Mouse (Mus musculus) embryonic facial prominence, embryonic 10.5 days (tissue): ENCODE data around the gene Ints12. TPM values are rescaled to one million over a fixed set of nuclear protein-coding genes. Genes with fewer than 3 reads are reported as not detected.

Experiments used
- DNase-seq: peaks from one replicate; pipeline ENCODE4 v3.0.0-alpha.2; 2017; ENCODE audit warnings: low spot score
- H3K27ac ChIP-seq: fragments of 300-500 bp; sonication (generic); replicated peaks from 2 replicates; pipeline ENCODE4 v1.5.1; 2016; ENCODE audit warnings: mild to moderate bottlenecking
- H3K27me3 ChIP-seq: fragments of 300-500 bp; sonication (generic); replicated peaks from 2 replicates; pipeline ENCODE4 v1.6.1; 2016; ENCODE audit warnings: low read depth, mild to moderate bottlenecking; ENCODE audit not compliant: poor library complexity, severe bottlenecking
- H3K36me3 ChIP-seq: fragments of 300-500 bp; sonication (generic); replicated peaks from 2 replicates; pipeline ENCODE4 v1.6.1; 2016; ENCODE audit warnings: mild to moderate bottlenecking, moderate library complexity
- H3K4me1 ChIP-seq: fragments of 300-500 bp; sonication (generic); 2 replicates; pipeline ENCODE4 v1.6.1; 2016
- H3K4me3 ChIP-seq: fragments of 300-500 bp; sonication (generic); 2 replicates; pipeline ENCODE4 v1.5.1; 2016; ENCODE audit warnings: mild to moderate bottlenecking, moderate library complexity
- H3K9me3 ChIP-seq: fragments of 300-500 bp; sonication (generic); 2 replicates; pipeline ENCODE4 v1.6.1; 2016; ENCODE audit warnings: mild to moderate bottlenecking
- WGBS: fragments of 180-500 bp; shearing (Covaris S2); methylation state at CpG from one replicate; pipeline ENCODE4 v1.1.7; 2016; 5-methylcytosine and 5-hydroxymethylcytosine counted together
- polyA plus RNA-seq: library from polyadenylated mRNA; unstranded; fragments of >200 nt; fragmentation: Nextera tagmentation; extraction: Ambion mirVana; gene quantifications from 2 replicates; pipeline ENCODE4 v1.2.1, GENCODE M21; 2016

Gene Ints12
- polyA plus RNA-seq, 1 experiment from 2014 or later = 22.5 TPM

DNA sequence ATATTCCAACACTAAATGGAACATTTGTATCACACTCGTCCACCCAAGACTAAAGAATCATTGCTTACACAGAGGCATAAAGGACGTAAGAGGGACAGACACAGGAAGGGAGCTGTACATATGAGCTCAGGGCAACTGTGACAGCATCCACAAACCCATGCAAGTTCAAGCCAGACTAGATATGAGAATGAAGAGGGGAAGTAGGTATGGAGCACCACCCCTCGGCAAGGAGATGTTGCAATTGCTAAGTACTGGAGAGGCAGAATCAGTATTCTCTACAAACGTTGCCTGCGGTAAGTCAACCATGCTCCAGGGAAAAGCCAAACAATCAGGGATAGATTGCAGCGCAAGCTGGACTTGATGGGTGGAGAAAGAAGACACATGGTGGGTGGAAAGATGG, 62.0 kb downstream of the Ints12 start:
- Histone ChIP-seq H3K4me1 (no peaks in the 10 kb centered on the region), H3K36me3 (no peaks in the 10 kb centered on the region), H3K27ac (no peak overlapping the region), H3K27me3 (no peaks in the 10 kb centered on the region), H3K9me3 (no peaks in the 10 kb centered on the region), H3K4me3 (no peak overlapping the region)
- no peak for DNase-seq
- WGBS = 86% methylated on average over 6 of the region's 6 CpGs

DNA sequence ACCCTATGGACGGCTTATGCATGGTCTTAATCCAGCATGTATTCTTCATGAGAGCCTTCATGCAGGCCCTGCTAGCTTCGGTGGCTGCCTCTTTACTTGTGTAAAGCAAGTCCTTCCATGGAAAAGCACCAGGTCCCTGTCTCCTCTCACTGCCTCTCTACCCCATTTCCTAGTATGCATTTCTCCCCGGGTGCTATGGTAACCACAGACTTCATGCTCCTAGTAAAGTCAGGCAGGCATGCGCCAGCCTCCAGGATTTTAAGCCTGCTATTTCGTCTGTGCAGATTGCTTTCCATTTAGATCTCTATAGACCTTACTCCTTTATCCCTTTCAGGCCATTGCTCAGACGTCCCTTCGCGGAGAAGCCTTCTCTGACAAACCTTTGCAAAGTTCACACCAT, 63.0 kb downstream of the Ints12 start:
- H3K36me3 ChIP-seq = no peaks in the 10 kb centered on the region
- no peaks in the 10 kb centered on the region for H3K4me1 ChIP-seq
- no peaks in the 10 kb centered on the region for H3K27me3 ChIP-seq
- no peaks in the 10 kb centered on the region for H3K9me3 ChIP-seq
- H3K4me3 ChIP-seq = no peak overlapping the region
- no peak overlapping the region for H3K27ac ChIP-seq
- DNase-seq = no peak
- 82% methylated on average over 8 of the region's 8 CpGs for WGBS

DNA sequence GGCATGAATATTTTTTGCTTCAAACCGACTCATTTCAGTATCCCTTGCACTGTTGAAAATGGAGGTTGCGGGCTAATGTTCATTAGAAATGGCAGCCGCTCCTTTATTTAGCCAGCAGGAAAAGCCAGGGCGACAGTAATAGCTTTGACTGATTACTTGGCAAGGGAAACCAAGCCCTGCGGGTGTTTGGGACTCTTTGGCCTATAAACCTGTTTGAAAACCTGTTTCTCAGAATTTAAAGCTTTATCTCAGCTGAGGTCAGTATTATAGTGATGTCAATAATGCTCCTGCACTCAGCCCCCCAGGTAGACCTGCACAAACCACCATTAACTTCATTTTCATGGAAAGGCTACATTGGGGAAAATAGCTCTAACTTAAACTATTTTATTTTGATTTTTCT, 66.6 kb downstream of the Ints12 start:
- no peak for DNase-seq
- 78% methylated on average over 5 of the region's 5 CpGs for WGBS
- no peak overlapping the region for H3K27ac ChIP-seq

More for the DNA sequence above, 66.6 kb downstream of the Ints12 start:
- Histone ChIP-seq H3K9me3 (no peaks in the 10 kb centered on the region), H3K4me1 (no peaks in the 10 kb centered on the region), H3K36me3 (no peaks in the 10 kb centered on the region), H3K27me3 (no peaks in the 10 kb centered on the region), H3K4me3 (no peak overlapping the region)

Other genes with a start within 250 kb of the Ints12 start
- gene Npnt, start 141.5 kb upstream of the Ints12 start, polyA plus RNA-seq = 26.0 and 26.2 TPM in 2 replicates
- 9.7 and 10.2 TPM in 2 replicates for gene Gstcd, start 193 bp downstream of the Ints12 start, polyA plus RNA-seq
- gene Arhgef38, start 143.1 kb downstream of the Ints12 start, polyA plus RNA-seq = 0.05 and 0.25 TPM in 2 replicates
- gene Ppa2, start 218.3 kb downstream of the Ints12 start, polyA plus RNA-seq = 84.6 and 88.0 TPM in 2 replicates